Mouse (Mus musculus) adrenal gland (tissue): ENCODE data around the gene Nsf.

Experiments used
- intact Hi-C: fragments of 180-260 bp; cut with DNase I; formaldehyde crosslinking; loops from one replicate; pipeline ENCODE4 v1.15.1; 2025

The Nsf gene

GRCm38 (mm10) chr11:103852590-103853283 is 101.1 kb downstream of the Nsf start:
- intact Hi-C loops, result no loop called here

- intact Hi-C loops, result no loop called here
Observed at GRCm38 (mm10) chr11:103848287-103848686, 105.6 kb downstream of the Nsf start.

DNA sequence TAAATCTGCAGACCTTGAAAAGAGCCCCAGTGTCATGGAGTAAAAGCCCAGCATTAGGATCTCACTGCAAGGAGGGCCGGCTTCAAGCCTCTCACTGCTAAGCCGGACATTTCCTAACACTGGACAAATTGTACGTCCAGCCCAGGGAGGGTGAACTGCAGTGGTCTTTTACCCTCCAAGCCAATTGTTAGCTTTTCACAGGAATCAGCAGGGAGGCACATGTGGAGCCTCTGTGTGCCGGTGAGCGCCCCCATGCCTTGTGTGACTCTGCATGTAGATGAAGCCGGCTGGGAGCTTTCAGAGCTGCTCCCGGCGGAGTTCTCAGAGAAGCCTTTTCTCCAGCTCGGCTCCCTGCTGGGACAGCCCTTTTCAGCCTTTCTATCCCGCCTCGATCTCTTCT is 113.0 kb downstream of the Nsf start:
- intact Hi-C loops, result no loop called here

- intact Hi-C loops, result no loop called here
Observed at GRCm38 (mm10) chr11:103838955-103839354, 114.9 kb downstream of the Nsf start.

DNA sequence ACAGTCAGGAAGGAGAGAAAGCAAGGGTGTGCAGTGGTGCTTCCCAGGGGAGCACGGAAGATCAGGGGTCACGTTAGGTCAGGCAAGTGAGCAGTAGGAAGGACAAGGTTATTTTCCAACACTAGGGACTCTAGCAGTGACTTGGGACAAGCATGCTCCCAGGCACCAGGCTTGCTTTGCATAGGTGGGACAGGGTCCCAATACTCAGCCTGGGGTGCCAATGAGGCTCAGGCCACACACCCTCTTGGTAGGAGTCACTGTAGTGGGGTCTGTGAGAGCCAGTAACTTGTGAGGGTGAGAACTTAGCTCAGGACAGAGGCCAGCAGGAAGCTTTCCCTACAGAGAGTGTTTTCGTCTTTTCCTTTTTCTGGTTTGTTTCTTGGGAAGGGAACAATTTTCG is 121.5 kb downstream of the Nsf start:
- intact Hi-C loops, result no loop called here

GRCm38 (mm10) chr11:103831766-103832165 is 122.1 kb downstream of the Nsf start:
- intact Hi-C loops, result no loop called here

- intact Hi-C loops, result no loop called here
Observed at GRCm38 (mm10) chr11:103830476-103830875, 123.4 kb downstream of the Nsf start.

GRCm38 (mm10) chr11:103829956-103830355 is 123.9 kb downstream of the Nsf start:
- intact Hi-C loops, result no loop called here

- intact Hi-C loops, result no loop called here
Observed at GRCm38 (mm10) chr11:103828866-103829265, 125.0 kb downstream of the Nsf start.

DNA sequence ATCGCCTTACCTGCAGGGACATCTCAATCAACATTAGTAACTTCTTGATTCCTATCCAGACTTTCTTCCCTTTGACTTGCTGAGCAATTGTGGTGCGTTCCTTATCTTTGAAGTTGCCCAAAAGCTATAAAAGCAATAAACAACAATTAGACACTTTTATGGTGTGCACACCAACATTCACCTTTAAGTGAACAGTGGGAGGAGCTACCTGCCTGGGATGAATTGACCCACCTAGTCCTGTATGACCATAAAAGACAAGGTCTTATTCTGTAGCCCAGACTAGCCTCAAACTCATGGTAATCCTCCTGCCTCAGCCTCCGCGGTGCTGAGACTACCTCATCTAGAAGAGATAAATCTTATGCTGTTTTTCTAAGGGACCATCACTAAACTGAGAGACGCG is 126.7 kb downstream of the Nsf start:
- intact Hi-C loops, result no loop called here

DNA sequence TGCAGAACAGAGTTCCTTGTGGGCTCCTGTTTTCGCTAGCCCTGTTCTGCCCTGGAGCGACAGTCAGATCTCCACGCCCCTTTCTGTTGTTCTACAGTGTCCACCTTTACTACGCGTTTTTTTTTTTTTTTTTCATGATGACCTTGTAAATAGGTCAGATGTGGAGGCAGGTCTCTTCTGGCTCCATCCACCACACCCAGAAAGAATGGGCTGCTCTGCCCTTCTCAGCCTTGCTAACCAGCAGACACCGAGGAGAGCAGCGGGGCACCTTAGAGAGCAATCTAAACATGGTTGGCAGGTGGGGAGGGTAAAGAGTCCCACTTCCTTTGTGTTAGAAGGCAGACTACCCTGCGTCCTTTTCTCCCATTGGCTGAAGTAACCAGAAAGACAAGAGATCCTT is 137.1 kb downstream of the Nsf start:
- intact Hi-C loops, result loop anchor here (5.0 kb wide), 1 partner anchor 91 kb away; no protein-coding TSS in a partner anchor

DNA sequence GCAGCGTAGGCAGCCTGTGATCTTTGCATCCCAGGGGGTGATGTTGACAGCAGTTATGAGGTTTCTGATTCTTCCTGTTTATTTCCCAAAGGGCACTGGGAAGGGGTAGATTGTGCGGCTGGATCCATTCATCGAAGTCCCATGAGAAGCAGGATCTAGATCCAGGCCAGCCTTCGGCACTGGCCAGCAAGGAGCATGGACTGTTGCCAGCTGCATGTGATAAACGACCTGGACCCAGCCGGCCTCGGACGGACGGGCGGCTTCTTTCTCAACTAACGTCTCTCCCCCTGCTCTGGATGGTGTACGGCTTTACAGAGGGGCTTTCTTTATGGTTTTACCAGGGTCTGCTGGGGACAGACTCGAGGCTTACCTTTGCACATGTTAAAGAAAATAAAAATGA is 137.9 kb downstream of the Nsf start:
- intact Hi-C loops, result loop anchor here (5.0 kb wide), 1 partner anchor 91 kb away; no protein-coding TSS in a partner anchor

DNA sequence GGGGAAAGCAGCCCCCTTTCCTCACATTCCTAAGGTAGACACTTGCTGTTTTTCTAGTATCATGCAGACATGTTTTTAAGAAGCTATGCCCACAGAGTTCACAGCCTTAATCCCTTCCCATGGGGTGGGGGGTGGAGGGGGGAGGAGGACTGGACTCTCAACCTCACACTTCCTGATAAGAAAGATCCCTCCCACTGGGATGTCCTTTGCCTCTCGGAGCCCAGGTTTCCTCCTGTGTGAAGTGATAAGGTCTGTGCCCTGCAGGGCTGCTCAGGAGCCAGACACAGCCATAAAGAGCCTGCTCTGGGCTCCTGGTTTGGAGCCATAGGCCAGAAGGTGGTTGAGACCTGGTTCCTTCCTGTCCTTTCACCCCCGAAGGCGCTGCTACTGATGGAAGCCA is 139.0 kb downstream of the Nsf start:
- intact Hi-C loops, result loop anchor here (5.0 kb wide), 1 partner anchor 92 kb away; no protein-coding TSS in a partner anchor

DNA sequence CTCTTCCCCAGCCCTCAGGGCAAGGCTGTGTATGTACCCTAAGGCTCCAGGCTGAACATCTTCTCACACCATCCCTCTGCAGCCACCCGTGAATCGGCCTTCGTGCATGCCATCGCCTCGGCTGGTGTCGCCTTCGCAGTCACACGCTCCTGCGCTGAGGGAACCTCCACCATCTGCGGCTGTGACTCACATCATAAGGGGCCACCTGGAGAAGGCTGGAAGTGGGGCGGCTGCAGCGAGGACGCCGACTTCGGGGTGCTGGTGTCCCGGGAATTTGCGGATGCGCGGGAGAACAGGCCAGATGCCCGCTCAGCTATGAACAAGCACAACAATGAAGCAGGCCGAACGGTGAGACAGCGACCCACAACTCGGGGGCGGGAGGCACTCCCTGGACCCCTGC is 142.6 kb downstream of the Nsf start:
- intact Hi-C loops, result no loop called here

- intact Hi-C loops, result no loop called here
Observed at GRCm38 (mm10) chr11:103810631-103811030, 143.2 kb downstream of the Nsf start.

DNA sequence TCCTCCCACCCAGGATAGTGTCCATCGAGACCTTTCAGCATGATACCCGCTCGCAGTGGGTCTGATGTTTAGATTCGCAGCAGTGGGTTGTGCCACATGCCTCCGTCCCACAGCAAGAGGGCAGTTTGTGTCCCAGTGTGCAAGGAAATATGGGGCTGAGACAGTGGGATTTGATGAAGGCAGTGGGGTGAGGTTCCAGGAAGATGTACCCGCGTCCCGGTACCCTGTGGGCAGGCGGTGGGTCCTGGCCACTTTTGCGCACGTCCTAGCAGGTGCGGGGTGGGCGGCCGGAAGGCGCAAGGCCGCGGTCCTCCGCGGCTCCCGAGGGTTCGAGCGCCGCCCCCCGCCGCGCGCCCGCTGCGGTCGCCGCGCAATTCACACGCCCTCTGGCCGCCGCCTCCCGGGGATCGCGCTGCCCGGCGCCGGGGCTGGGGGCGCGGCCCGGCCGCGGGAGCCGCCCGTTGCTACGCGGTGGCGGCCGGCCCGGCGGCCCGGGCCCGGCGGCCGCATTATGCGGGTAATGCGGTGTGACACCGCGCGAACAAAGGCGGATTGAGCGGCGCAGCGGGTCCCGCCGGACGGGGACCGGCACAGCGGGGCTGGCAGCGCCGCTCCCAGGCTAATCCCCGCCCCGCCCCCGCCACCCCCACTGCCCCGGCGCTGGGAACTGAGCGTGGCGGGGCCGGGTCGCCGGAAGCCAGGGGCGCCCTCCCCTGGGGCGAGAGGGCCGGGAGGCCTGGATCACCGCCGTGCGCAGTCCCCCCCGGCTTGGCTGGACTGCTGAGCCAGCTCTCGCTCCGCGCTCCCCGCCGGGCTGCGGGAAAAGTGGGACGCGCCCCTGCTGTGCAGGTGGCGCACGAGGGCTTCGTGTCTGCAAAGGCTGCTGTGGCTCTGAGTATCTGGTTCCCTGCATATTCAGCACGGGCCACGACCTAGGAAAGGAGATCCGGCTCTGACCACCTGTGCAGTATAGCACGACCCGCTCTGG is 144.0 kb downstream of the Nsf start:
- intact Hi-C loops, result no loop called here

- intact Hi-C loops, result no loop called here
Observed at GRCm38 (mm10) chr11:103808771-103809610, 144.9 kb downstream of the Nsf start.

GRCm38 (mm10) chr11:103807966-103808365 is 145.9 kb downstream of the Nsf start:
- intact Hi-C loops, result no loop called here

DNA sequence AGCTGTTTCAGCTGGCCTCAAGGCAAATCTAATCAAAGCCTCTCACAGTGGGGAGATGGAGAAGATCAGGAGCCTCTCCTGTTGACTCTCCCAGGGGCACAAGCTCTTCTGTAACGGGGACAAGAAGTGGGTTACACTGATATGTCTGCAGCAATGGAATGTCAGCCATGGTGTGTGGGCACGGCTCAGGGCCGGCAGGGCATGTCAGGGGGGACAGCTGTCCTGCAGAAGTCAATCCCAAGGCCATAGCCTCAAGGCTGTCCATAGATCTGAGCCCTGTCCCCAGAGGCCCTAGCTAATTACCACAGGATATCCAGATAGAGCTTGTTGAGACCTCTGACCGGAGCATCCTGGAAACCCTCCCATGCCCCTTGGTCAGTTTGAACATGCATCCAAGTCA is 149.1 kb downstream of the Nsf start:
- intact Hi-C loops, result no loop called here

DNA sequence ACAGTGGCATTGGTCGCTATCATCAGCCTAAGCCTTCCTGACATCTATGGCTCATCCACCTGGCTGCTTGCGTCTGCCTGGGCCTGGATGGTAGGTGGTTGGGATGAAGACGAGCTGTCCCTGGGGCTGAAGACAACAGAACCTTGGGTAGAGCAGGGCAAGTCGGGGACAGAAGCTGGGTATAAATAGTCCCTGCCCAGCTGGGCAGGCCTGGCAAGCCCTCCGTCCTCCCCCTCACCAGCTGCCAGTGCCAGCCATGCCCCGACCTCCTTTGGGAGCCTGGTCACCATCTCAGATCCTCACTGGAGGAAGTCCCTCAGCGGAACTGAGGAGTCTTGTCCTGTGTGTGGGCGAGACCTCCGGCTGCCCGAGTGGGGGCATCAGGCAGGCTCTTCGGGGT is 149.7 kb downstream of the Nsf start:
- intact Hi-C loops, result no loop called here

DNA sequence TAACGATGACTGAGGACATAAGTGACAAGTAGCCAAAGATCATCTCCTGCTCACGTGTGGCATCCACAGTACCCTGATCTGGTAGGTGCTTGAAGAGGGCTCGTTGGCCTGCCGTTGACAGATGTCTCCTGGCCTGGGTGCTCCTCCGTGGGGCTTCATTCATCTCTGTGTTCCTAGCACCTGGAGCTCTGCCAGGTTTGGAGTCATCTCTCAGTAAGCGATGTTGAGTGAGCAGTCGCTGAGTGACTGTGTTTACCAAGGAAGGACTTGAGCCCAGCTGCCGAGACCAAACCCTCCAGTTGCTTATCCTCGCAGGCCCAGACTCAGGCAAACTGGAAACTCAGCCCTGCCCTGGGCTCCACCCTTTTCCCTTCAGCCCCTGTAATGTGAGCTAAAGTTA is 152.7 kb downstream of the Nsf start:
- intact Hi-C loops, result no loop called here
